Mouse (Mus musculus) left cerebral cortex, adult 6 months (tissue): ENCODE measurements around the gene Ms4a4b. TPM values are rescaled to one million over a fixed set of nuclear protein-coding genes. Genes with fewer than 3 reads are reported as not detected.

Experiments used
- long read RNA-seq, 2 experiments: library from polyadenylated mRNA; unstranded; transcript quantifications; one replicate each; pipeline ENCODE4 v2.0.0; 2019 to 2020
- polyA plus RNA-seq: library from polyadenylated mRNA; unstranded; fragments of <200 nt; fragmentation: Nextera tagmentation; gene quantifications from 2 replicates; pipeline ENCODE4 v1.2.3, GENCODE M21; 2021

Gene Ms4a4b
- polyA plus RNA-seq = not detected in 2 replicates
- long read RNA-seq, experiment 1 = 0 reads
- long read RNA-seq, experiment 2 = 0 reads

DNA sequence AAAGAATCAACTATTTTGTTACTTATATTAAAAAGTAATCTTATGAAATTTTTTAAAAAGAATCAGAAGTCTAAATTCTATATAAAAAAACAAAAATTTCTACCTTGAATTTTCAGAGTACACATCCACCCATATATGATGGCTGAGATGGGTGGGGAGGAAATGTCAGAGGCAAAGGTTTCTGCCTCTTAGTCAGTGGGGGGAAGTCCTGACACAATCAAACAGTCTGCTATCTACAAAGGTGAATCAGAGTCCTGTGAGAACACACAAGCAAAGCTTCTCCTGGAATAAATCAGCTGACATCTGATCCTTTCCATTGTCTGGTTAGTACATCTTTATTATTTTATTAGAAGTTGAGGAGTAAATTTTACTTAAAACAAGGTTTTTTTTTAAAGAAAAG is at the start of gene Ms4a4b:
TSS of gene Ms4a4b (plus strand) at position 216 of the 400 bp plus-strand sequence.

DNA sequence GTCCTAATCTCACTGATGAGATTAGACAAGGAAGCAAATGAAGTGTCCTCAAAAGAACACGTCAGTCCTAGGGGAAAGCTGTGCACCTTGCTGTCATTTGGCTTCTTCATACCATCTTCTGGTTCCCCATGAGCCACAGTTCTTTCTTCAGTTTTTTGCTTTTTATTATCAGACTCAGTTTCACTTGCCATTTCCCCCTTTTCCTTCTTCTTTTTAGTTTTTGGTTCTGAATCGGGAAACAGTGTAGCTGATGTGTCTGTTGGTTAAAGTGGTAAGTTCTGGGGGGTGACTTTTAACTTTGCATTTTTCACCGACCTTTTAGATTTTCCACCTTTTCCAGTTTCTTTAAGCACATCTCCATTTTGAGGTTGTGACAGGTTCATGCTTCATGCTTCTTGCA is 38.8 kb upstream of the Ms4a4b start, which contains the start of gene Ms4a4c:
TSS of gene Ms4a4c (plus strand) at position 244 of the 400 bp plus-strand sequence.

DNA sequence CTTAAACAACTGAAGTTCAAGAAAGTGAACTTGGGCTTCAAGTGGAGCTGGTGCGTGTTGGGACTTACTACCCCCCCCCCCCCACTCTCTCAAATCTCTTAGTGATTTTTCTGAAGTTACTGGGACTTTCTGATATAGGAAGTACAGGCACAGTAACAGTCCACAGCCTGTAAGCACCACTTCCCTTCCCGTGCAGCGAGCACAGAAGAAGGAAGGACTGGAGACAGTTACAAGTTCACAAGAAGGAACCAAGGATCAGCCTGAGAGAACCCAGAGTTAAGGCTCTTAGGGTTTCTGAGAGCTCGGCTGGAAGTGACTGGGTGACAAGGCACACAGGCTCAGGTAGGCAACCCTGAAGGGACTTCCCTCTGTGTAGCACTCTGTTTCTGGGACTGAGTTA is 25.9 kb downstream of the Ms4a4b start, which contains the start of gene Ms4a6c:
TSS of gene Ms4a6c (plus strand) at position 152 of the 400 bp plus-strand sequence.

DNA sequence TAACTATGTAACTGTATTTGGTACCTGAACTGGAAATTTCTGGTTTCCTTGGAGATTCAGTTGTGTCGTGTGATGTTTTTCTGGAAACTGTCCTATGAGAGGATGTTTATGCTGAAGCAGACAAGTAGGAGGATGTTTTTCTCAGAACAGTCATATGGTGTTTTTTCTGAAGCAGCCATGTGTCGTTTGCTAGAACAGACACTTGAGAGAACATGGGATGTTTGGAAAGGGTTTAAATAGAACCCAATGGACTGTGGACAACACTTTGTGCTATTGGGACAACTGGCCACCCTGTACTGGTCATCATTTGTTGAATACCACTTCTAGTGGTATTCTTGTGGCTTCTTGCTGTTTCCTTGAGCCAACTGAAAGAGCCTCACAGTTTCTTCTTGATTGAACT is 42.4 kb downstream of the Ms4a4b start, which contains the start of gene Gm8369:
TSS of gene Gm8369 (plus strand) at position 193 of the 400 bp plus-strand sequence.

DNA sequence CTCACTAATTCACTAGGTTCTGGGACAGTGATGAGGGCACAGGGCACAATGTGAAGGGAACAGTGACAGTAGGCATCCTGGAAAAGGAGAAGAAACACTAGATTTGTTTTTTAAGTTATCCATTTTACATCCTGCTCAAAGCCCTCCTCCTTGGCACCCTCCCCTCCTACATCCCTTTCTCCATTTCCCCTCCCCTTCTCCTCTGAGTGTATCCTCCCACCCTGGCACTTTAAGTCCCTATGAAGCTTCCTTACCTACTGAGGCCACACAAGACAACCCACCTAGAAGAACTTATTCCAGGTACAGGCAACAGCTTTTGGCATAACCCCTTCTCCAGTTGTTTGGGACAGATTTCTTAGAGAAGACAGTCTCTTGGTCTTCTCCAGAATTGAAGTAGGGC is 72.9 kb downstream of the Ms4a4b start, which contains the start of gene Ms4a6b:
TSS of gene Ms4a6b (plus strand) at position 267 of the 400 bp plus-strand sequence.

Other genes starting within 250 kb of the Ms4a4b start
- gene Ms4a13, start 246.8 kb upstream of the Ms4a4b start, polyA plus RNA-seq = not detected in 2 replicates
- gene Ms4a12, start 211.1 kb upstream of the Ms4a4b start, polyA plus RNA-seq = not detected in 2 replicates
- not detected in 2 replicates for gene Ms4a1, start 177.3 kb upstream of the Ms4a4b start, polyA plus RNA-seq
- not detected in 2 replicates for gene Ms4a5, start 159.7 kb upstream of the Ms4a4b start, polyA plus RNA-seq
- gene Ms4a14, start 129.1 kb upstream of the Ms4a4b start, polyA plus RNA-seq = not detected in 2 replicates
- gene Ms4a7, start 107.4 kb upstream of the Ms4a4b start, polyA plus RNA-seq = 1.0 and 1.7 TPM in 2 replicates
- 0.26 and 0.46 TPM in 2 replicates for gene Ms4a4a, start 68.0 kb upstream of the Ms4a4b start, polyA plus RNA-seq
- gene Ms4a4c, start 38.8 kb upstream of the Ms4a4b start, polyA plus RNA-seq = 0.06 TPM in 1 of 2 replicates, not detected in the other
- gene Ms4a6c, start 25.8 kb downstream of the Ms4a4b start, polyA plus RNA-seq = 0.59 and 0.72 TPM in 2 replicates
- 0.28 and 0.63 TPM in 2 replicates for gene Gm8369, start 42.4 kb downstream of the Ms4a4b start, polyA plus RNA-seq
- 1.2 and 2.2 TPM in 2 replicates for gene Ms4a6b, start 73.0 kb downstream of the Ms4a4b start, polyA plus RNA-seq
- gene Ms4a4d, start 93.2 kb downstream of the Ms4a4b start, polyA plus RNA-seq = not detected in 2 replicates
- 1.7 and 1.8 TPM in 2 replicates for gene Ms4a6d, start 161.3 kb downstream of the Ms4a4b start, polyA plus RNA-seq
- gene Ms4a2, start 180.2 kb downstream of the Ms4a4b start, polyA plus RNA-seq = not detected in 2 replicates
- not detected in 2 replicates for gene Ms4a3, start 197.3 kb downstream of the Ms4a4b start, polyA plus RNA-seq
- not detected in 2 replicates for gene Oosp2, start 217.0 kb downstream of the Ms4a4b start, polyA plus RNA-seq
- not detected in 2 replicates for gene Oosp1, start 247.6 kb downstream of the Ms4a4b start, polyA plus RNA-seq